Mouse (Mus musculus) heart, adult 2 months (tissue): ENCODE results near the gene Pi4kb.
"Not testable (repeated sequence)": the region's sequence is repeated elsewhere in the genome, so short reads cannot be mapped to it uniquely, and the experiment has no call there.

Source experiments
- CTCF ChIP-seq: fragments of 200-600 bp; IDR thresholded peaks from 2 replicates; pipeline ENCODE4 v1.8.1; 2022; ENCODE audit warnings: antibody characterized with exemption, mild to moderate bottlenecking, moderate library complexity
- EP300 ChIP-seq: fragments of 200-500 bp; IDR thresholded peaks from 2 replicates; pipeline ENCODE4 v1.6.1; 2011; ENCODE audit warnings: low read depth, low read length, control low read depth; ENCODE audit not compliant: insufficient read depth
- POLR2A ChIP-seq: fragments of 200-500 bp; IDR thresholded peaks from 2 replicates; pipeline ENCODE4 v1.6.1; 2011; ENCODE audit warnings: mild to moderate bottlenecking, low read depth, low read length, control low read depth; ENCODE audit not compliant: insufficient read depth

- not testable (repeated sequence) for TF ChIP-seq CTCF, EP300, POLR2A
These were observed 34.5 kb upstream of the Pi4kb start for GRCm38 (mm10) chr3:94940033-94940432.
